Mouse (Mus musculus) spleen, embryonic (tissue): ENCODE measurements around the gene Rab40c.

Experiments used
- CTCF ChIA-PET: fragments of 350-600 bp; sonication (Branson Sonifier 250); formaldehyde crosslinking; loops from one replicate; lab custom pipeline; 2022; lab: Charles Lee

The Rab40c gene

GRCm38 (mm10) chr17:25832436-25833290 lies 86.9 kb downstream of the Rab40c start:
- CTCF ChIA-PET, result interaction anchor here (0.6 to 1.4 kb wide), 4 partner anchors 15 to 29 kb away, joined by 3 to 4 read pairs (median 3); no protein-coding TSS in a partner anchor
